Mouse (Mus musculus) large intestine, adult 2 months (tissue): ENCODE results near the gene Dtx3l. TPM values are rescaled to one million over a fixed set of nuclear protein-coding genes. Genes with fewer than 3 reads are reported as not detected.

Experiments
- DNase-seq: peaks from one replicate; pipeline ENCODE4 v3.0.0-alpha.2; 2012; ENCODE audit warnings: low read depth, low spot score
- WGBS: fragments of 180-500 bp; shearing (Covaris S2); methylation state at CpG from one replicate; pipeline ENCODE4 v1.1.7; 2018; 5-methylcytosine and 5-hydroxymethylcytosine counted together
- polyA plus RNA-seq: library from polyadenylated mRNA; depleted of rRNA; stranded (reverse); fragments of >200 nt; gene quantifications from 2 replicates; pipeline ENCODE4 v1.2.3, GENCODE M21; 2012

Gene Dtx3l
- polyA plus RNA-seq, 1 experiment, result 19.4 TPM

DNA sequence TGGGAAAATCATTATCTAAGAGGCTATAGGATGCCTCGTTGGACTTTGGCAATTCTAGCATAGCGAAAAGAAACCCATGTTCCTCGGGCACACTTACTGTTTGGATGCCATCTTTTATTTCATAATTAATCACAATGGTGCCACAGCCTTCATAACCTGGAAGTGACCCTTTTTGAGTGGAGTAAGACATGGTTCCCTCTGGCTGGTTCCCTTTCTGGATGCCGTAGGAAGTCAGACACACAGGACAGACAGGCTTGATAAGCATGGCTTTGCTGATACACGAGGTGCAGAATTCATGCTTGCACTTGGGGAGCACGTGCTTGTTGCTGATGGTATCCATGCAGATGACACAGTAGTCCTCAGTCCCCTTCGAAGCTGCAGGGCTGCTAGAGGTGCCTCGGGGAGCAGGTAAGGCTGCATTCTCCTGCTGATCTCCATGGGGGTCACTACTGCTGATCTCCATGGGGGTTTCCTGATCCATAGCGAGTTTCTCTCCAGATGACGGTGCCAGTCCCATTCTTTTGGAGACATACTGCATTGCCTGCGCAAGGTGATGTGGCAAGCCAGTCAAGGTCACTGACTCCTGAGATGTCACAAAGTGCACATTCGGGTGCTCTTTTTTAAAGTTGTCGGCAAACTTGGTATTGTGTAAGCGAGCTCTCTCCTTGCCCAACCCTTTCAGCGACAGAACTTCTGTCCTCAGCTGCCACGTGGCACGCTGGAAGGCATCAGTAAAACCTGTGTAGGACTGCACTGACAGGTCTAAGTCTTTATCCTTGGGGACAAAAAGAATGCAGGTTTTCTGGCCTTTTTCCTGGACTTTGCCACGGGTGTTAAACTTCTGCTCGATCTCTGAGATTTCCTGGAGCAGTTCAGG lies 6.5 kb downstream of the Dtx3l start:
- WGBS, result 90% methylated on average over 19 of the region's 19 CpGs
- no peak for DNase-seq

DNA sequence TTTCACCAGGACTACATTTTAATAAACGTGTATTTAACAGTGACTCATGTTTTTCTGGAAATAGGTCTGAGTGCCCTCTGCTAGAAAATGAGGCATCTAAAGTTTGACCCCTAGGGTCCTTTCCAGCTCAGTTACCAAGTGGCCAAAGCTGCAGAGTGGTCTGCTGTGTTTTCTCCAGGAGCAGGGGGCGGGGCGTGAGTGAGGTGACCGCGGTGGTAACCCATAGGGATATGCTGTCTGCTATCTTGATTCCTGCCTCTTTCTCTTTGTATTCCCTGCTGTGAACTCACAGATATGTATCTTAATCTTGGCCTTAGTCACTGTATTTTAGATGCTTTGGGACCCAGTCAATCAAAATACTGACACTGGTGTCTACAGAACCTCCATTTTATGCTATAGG lies 14.6 kb downstream of the Dtx3l start:
- DNase-seq, result no peak
- 89% methylated on average over 5 of the region's 5 CpGs for WGBS

GRCm38 (mm10) chr16:35923546-35924198 lies 15.3 kb downstream of the Dtx3l start:
- WGBS, result 71% methylated on average over 7 of the region's 7 CpGs
- DNase-seq, result no peak

DNA sequence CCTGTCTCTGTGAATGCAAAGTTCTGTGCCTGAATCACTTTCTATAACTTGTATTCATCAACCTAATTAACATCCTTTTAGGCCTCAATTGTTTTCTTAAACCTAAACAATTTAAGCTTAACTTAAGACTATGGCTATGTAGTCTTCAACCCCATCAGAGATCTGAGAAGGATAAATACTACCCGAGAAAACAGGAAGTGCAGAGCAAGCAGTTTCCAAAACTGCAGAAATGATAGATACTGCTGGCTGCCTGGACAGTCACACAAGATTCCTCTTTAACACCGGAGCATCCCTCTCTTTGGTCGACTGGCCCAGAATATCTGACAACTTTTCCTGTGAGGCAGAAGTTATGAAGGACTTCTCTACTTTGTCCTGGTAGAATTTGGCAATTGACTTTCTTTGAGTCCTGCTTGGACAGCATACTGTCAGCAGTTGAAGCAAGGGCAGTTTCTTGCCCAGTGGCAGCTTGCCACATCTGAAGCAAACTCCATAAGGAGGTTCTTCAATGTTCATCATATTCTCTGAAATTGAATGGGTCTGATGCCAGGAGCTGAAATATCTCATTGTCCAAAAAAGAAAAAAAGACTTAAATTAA lies 16.6 kb downstream of the Dtx3l start:
- 69% methylated on average over 3 of the region's 3 CpGs for WGBS
- no peak for DNase-seq

DNA sequence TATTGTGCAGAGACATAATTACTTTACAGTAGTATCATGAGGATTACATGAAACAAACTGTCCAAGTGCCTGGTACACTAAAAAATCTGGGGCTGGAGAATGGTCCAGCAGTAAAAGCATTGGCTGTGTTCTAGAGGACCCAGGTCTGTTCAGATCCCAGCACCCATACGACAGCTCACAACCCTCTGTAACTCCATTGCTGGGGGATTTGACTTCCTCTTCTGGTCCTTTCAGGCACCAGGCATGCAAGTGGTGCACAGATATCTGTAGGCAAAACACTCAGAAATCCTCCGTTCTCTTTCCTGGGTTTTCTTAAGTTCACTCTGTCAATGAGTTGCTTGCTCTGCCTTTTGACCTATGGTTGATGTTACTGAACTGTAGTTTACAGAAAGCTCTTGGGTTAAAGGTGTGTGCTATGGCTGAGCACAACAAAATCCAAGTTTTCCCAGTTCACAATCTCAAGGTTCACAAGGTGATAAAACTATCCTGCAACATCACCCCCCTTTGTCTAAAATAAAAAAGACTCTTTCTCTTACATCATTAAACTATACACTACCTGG lies 17.2 kb downstream of the Dtx3l start:
- DNase-seq, result no peak
- WGBS, result 50% methylated on average over 2 of the region's 2 CpGs

- 4% methylated on average over 6 of the region's 6 CpGs for WGBS
- DNase-seq, result no peak
These were observed 20.0 kb downstream of the Dtx3l start for GRCm38 (mm10) chr16:35918721-35919543.

GRCm38 (mm10) chr16:35914301-35914700 lies 24.6 kb downstream of the Dtx3l start:
- WGBS, result 33% methylated on average over 5 of the region's 5 CpGs
- no peak for DNase-seq

GRCm38 (mm10) chr16:35913526-35913925 lies 25.4 kb downstream of the Dtx3l start:
- 87% methylated on average over 1 of the region's 1 CpGs for WGBS
- DNase-seq, result no peak

GRCm38 (mm10) chr16:35911449-35911848 lies 27.5 kb downstream of the Dtx3l start:
- DNase-seq, result no peak
- WGBS, result 24% methylated on average over 3 of the region's 3 CpGs

DNA sequence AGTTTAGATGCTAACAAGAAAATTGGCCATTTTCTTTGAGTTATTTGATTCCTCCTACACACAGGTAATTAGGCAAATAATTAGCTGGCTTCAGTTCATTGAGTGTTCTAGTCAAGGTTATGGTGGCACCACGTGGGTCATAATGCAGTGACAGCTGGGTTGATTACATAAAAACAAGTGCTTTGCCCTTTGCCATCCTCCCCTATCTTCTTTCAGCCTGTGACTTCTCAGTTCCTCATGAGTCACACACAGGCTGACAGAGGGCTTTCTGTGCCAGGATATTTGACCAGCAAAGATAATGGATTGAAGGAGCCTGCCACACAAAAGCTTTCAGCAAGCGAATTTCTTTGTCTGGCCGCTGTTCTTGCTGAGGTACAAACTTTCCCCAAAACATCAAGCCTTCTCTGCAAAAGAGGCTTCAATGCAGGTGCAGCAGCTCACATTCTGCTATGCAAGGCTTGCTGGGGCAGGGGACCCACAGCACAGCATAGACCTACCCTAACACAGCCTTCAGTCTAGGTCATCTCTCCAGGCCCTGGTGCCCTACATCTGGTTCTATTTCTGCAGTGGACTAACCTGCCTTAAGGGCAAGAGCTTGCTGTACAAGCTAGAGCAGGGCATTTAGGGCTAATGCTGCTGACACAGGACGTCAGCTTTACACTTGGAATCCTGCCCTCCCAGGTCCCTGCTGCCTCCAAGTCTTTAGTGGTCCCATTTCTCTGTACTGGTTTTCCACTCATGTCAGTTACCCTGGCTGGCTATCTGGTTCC lies 31.3 kb downstream of the Dtx3l start:
- DNase-seq, result no peak

DNA sequence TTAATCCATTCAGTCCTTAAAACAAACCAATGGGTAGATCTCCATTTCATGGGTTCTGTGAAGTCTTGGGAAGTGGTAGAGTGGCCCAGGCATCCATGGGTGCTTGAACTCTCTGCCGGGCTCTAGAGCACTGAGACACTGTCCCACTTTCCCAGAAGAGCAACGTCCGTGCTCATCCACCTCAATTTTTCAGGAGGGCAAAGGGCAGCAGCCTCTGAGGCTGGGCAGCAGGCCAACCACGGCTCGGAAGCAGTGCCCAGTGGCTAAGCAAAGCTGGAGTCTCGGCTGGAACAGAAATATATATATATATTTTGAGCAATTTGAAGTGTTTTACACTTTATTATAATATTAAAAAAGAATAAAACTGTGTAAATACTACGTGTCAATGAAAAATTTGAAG lies 32.1 kb downstream of the Dtx3l start:
- 37% methylated on average over 7 of the region's 7 CpGs for WGBS
- no peak for DNase-seq

More for the DNA sequence above, 31.3 kb downstream of the Dtx3l start:
- WGBS, result 36% methylated on average over 4 of the region's 4 CpGs

GRCm38 (mm10) chr16:35905819-35906485 lies 33.0 kb downstream of the Dtx3l start:
- DNase-seq, result no peak
- WGBS, result 37% methylated on average over 6 of the region's 6 CpGs

GRCm38 (mm10) chr16:35905355-35905754 lies 33.6 kb downstream of the Dtx3l start:
- 38% methylated on average over 3 of the region's 3 CpGs for WGBS
- DNase-seq, result no peak

- DNase-seq, result no peak
- WGBS, result 89% methylated on average over 4 of the region's 4 CpGs
These were observed 34.7 kb downstream of the Dtx3l start for GRCm38 (mm10) chr16:35904121-35904736.

DNA sequence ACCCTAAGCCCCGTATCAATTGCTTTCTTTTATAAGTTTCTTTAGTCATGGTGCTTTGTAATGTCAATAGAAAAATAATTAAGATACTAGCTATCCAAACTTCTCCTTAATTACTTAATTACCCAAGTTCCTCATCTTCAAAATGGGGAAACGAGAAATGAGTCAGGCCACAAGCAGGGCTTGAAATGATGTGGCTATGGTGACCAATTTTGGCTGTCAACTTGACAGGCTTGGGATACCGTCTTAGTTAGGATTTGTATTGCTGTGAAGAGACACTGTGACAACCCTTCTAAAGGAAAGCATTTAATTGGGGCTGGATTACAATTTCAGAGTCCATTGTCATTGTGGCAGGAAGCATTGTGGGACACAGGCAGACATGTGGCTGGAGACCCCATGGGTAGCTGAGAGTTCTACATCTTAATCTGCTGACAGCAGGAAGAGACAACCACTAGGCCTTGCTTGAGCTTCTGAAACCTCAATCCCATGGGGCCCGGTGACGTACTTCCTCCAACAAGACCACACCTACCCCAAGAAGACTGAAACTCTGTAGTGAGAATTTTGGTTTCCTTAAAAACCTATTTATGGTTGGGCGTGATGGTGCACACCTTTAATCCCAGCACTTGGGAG lies 35.8 kb downstream of the Dtx3l start:
- DNase-seq, result no peak
- 93% methylated on average over 6 of the region's 6 CpGs for WGBS

DNA sequence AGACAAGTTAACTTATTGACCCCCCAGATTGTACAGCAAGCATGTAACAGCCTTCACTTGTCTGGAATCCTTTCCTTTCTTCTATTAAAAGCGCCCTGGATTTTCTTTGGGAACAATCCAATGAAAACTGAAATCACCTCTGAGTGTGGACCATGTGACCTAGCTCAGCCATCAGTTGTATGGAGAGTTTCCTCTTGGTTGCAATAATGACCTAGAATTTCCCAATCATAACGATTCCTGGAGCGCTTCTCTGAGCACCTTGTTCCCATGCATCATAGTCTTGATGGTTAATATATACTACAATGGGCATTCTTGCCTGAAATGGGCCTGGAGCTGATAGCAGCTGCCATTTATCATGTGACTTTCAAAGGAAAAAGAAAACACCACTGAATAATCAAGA lies 38.4 kb downstream of the Dtx3l start:
- WGBS, result 69% methylated on average over 3 of the region's 3 CpGs
- no peak for DNase-seq

DNA sequence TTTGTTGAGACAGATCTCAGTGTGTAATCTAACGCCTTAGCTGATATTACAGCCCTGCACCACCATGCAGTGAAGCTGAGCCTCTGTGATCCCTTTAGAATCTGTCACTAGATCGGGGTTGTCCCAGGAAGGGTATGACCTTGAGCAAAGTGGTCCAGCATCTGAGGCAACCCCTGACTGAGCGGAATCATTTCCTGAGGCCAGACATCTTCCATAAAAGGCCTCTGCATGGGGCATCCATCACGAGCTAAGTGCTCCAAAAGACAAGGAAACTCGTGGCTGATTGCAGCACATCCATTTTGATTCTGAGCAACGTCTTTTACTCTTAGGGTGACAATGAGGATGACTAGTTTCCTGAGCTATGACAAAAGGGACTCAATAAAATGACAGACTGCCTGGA lies 44.0 kb downstream of the Dtx3l start:
- WGBS, result 73% methylated on average over 6 of the region's 6 CpGs
- no peak for DNase-seq
